Mouse (Mus musculus) brain, embryonic 18.5 days (tissue): ENCODE results near the gene 4930407I10Rik.

Source experiments
- DNase-seq: peaks from one replicate; pipeline ENCODE4 v3.0.0-alpha.2; 2012; ENCODE audit warnings: low read depth, low spot score

The 4930407I10Rik gene

GRCm38 (mm10) chr15:82058719-82059201, at the start of gene 4930407I10Rik:
Gene 4930407I10Rik, plus strand, starts transcription at chr15:82059151.
- DNase-seq = no peak

DNA sequence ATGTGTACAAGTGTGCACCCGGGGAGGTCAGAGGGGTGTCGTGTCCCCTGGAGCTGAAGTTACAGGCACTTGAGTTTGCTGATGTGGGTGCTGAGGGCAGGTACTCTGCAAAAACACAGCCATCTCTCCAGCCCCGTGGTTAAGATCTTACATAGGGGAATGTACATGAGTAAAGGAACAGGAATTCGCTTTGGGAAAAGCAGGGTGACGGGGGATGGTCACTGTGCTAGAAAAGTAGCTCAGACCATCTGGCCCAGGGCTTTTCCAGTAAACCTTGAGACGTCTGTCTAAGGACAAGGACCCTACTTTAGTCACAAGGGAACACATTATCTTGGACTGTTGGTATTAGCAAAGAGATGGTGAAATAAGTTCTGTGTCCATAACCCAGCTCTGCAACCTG, 47.0 kb upstream of the 4930407I10Rik start:
- DNase-seq = no peak

DNA sequence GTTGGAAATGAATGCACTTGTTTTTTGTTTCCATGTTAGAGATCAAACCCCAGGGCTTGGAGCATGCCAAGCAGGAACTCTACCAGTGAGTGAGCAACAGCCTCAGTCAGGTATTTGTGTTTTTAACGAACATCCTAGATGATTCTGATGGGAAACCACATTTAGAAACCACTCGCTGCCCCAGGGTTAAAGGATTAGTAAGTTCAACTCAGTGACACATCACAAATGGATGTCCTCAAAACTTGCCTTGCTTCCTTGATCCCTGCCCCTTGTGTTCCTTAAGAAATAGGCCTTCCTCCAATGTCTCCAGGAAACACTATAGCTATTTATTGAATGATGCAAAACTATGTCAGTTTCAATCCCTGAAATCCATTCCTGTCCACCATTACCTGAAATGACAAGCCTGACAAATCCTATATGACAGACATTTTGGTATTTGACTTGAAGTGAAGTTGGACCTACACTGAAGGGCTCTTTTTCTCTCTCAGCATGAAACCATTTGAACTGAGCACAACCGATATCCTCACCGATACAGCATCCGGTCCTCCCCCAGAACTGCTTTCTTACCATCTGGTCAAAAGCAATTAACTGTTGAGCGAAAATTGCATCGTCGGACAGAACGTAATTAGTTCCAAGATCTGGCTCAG, 44.1 kb upstream of the 4930407I10Rik start:
- no peak for DNase-seq

DNA sequence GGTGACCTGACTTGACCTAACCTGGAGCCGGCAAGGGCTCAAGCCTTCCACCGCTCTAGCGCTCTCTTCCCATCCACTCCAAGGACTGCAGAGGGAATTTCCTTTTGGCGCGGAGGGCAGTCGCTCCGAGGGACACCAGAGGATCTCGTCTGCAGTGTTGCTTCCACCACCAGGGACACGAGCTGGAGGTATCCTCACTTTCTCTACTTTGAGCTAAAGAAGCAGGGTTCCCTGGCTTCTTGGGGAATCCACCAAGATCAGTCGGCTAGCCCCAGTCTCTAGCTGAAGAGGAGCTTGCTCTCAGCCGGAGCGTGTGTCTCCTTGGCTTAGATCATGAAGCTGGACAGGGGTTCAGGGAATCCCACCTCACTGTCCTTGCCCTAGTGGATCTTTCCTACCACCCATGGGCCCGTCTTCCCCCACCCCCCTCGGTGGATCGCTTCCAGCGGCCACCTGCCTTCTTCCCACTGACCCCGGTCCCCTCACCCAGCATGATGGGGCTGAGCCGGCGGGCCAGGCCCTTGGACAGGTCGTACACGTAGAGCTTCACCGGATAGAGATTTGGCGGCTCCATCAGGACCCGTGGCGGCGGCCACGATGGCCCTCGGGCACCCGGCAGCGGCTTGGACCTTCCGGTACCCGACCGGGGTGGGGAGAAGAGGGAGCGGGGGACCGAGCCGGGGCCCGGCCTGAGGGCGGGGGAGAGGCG, 43.4 kb upstream of the 4930407I10Rik start:
- no peak for DNase-seq

GRCm38 (mm10) chr15:82016101-82016808, 42.7 kb upstream of the 4930407I10Rik start:
- peak; percentile 96 for DNase-seq

- DNase-seq = no peak
Measured at GRCm38 (mm10) chr15:82016830-82017229, 42.1 kb upstream of the 4930407I10Rik start.

- no peak for DNase-seq
Measured at GRCm38 (mm10) chr15:82017461-82017860, 41.5 kb upstream of the 4930407I10Rik start.

GRCm38 (mm10) chr15:82019288-82019687, 39.7 kb upstream of the 4930407I10Rik start:
- DNase-seq = no peak

DNA sequence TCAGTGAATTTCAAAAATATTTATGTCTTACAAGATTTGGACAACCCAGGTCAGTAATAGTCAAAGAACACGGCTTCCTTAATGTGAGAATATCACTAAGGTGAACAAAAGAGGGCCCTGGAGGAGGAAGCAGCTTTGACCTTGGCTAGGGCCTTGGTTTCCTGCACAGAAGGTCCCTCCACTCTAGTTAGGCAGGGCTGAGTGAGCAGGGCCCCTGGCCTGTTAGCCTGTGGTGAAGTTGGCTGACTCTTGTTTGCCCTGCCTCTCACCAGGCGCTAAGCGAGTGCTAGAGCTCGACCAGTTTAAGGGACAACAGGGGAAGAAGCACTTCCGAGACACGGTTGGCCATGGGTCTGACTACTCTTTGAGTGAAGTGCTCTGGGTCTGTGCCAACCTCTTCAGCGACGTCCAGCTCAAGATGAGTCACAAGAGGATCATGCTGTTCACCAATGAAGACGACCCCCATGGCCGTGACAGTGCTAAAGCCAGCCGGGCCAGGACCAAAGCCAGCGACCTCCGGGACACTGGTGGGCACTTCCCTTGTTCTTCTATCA, 36.3 kb upstream of the 4930407I10Rik start:
- no peak for DNase-seq

DNA sequence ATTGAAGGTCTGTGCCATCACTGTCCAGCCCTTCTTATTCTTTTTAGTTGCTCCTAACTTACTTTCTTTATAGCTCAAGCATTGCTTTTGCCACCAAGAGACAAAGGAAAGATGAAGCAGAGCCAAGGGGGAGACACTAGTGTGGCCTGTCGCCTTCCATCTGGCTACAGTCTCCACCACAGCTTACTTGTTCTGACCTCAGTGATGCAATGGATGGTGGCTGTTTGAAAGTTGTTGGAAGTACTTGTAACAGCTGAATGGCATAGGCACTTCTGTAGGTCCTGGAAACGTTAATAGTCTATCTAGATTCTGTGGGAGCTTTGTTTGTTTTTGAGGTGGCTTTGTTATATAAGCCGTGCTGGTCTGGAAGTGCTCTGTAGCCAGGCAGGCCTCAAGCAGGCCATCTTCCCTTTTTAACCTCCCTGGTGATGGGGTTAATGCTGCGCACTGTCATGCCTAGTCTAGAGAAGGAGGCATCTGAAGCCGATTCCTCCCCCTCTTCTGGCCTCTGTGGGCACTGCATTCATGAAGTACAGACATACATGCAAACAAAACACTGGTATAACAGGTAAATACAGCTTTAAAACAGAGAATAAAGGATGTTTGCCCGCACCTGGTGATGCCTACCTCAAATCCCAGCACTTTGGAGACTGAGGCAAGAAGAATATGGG, 34.9 kb upstream of the 4930407I10Rik start:
- no peak for DNase-seq

DNA sequence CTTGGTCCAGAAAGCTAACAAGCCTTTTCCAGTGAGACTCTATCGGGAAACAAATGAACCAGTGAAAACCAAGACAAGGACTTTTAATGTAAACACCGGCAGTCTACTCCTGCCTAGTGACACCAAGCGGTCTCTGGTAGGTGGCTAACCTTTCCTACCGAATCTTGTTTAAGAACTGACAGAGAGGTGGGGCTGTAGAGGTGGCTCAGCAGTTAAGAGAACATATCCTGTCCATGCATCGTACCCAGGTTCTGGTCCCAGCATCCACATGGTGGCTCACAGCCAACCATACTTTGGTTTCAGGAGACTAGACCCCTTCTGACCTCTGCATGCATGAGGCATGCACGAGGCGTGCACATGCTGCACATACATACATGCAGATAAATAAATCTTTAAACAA, 31.7 kb upstream of the 4930407I10Rik start:
- no peak for DNase-seq

DNA sequence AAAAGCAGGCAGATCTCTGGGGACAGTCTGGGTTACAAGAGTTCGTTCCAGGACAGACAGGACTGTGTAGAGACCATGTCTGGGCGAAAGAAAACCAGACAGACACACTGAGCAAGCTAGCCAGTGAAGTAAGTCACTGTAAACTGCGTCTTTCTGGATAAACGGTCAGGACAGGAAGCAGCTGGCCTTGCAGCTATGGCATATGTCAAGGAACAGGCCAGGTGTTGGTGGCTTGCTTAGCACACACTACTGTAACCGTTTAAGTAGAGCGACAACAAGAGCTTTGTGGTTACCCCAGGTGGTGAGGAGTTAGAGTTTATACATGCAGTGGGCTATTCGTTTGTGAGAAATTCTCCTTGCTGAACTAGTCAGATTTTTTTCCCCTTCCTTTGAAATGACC, 31.2 kb upstream of the 4930407I10Rik start:
- DNase-seq = no peak

- no peak for DNase-seq
Measured at GRCm38 (mm10) chr15:82032386-82032785, 26.6 kb upstream of the 4930407I10Rik start.

DNA sequence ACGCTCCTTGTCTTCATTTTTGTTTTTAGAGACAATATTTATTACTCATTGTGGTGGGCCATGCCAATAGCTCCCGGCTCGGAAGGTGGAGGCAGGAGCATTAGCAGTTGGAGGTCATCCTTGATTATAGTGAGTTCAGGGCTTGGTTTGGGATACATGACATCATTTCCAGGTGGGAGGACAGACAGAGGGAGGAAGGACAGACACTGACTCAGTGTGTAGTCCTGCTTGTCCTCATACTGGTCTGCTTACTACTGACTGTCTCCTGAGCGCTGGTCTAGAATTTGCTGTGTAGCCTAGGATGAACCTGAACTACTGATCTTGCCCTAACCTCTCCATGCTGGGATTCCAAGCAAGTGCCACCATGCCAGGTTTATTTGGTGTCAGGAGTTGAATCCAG, 25.2 kb upstream of the 4930407I10Rik start, which contains the start of gene Desi1:
Gene Desi1, minus strand, starts transcription at position 101 of the 400 bp plus-strand sequence.
- DNase-seq = no peak

DNA sequence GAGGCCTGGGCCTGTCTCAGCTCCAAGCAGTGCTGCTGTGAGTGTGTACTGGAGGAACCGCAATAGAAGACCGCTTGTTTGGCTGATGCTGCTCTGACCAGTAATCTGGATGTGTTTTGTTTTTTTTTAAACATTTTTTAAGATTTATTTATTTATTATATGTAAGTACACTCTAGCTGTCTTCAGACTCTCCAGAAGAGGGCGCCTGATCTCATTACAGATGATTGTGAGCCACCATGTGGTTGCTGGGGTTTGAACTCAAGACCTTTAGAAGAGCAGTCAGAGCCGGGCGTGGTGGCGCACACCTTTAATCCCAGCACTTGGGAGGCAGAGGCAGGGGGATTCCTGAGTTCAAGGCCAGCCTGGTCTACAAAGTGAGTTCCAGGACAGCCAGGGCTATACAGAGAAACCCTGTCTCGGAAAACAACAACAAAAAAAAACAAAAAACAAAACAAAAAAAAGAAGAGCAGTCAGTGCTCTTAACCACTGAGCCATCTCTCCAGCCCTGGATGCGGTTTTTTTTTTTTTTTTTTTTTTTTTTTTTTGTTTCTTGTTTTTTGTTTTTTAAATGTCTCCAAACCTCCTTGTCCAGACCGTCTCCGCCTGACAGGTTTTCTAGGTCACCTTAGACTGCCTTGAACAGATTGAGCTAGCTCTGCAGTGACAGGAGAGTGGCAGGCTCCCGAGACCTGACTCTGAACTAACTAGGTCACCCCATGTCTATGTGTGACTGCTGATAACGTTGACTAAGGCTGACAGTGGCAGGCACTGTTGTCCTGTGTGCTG, 22.9 kb upstream of the 4930407I10Rik start:
- DNase-seq = no peak

DNA sequence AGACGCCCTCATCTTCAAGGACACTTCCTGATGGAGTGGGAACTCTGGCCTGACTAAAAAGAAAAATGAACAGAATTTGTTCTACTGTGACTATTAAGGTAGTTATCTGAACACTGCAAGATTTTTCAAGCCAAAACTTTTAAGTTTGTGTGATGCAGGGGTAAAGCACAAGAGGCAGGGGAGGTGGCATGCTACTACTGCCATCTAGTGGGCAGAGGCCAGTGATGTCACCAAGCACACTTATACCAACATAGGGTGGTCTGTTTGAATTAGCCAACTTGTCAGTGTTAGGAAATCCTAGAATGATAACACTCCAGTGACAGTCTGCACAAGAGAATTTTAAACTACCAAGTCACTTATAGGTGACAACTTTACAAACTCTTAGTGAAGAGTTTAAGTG, 18.3 kb upstream of the 4930407I10Rik start:
- DNase-seq = no peak

DNA sequence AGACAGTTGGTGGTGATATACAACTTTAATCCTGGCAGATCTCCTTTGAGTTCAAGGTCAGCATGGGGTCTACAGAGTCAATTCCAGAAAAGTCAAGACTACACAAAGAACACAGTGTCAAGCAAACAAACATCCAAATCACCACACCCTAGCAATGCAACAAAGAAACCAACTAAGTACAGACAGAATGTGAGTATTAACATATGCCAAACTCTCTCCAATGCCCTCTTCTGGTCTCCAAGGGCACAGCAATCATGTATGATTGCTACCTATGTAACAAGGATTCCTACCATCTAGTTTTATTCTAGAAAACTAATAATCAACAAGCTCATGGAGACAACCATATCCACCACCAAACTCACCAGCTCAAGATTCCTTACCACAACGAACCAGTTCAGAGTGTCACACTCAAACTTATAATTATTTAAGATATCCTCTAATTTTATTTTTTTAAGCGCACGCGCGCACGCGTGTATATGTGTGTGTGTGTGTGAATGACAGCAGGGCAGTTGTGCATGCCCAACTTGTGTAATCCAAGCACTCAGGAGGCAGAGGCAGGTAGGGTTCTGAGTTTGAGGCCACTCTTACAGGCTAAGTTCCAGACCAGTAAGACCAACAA, 14.7 kb upstream of the 4930407I10Rik start:
- DNase-seq = no peak

DNA sequence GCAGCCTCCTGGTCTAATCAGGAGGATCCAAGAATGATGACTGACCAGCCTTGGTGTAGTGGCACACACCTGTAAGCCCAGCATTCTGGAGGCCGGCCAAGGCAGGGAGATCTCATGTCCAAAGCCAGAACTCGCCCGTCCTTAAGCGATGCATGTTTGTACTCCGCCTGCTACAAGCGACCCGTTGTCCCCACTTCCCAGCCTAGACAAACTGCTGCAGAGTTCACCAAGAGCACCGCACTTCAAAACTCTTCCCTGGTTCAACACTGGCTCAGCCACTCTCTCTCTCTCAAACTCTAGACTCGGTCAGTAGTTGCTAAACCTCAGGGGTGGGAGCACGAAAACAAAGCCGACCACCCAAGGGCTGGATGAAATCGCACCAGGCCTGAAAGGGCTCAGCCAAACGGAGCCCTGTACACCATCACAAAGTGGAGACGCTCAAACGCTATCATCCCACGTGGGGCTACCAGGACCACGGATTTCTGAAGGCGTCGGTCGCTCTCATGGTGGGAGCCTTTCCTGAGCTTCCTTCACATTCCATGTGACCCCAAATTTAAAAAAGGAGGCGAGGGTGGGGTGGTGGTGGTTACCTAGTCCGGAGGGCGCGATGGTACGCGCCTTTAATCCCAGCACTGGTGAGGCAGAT, 12.6 kb upstream of the 4930407I10Rik start:
- no peak for DNase-seq

GRCm38 (mm10) chr15:82047080-82047883, 11.7 kb upstream of the 4930407I10Rik start, which contains the start of gene Snu13:
Gene Snu13, minus strand, starts transcription at chr15:82047598.
- DNase-seq = peak; percentile 66
